Mouse (Mus musculus): ENCODE results near the gene Polr1c. TPM values are rescaled to one million over a fixed set of nuclear protein-coding genes. Genes with fewer than 3 reads are reported as not detected.

Gene Polr1c
- polyA plus RNA-seq, 1 experiment from 2014 or later, result 56.1 TPM

- no peak for ATAC-seq (replicated peaks; ENCODE audit: insufficient number of reproducible peaks, low FRiP score, low TSS enrichment)
- Histone ChIP-seq H3K9ac (ENCODE audit: low read depth, low read length) (no peak overlapping the region), H3K4me1 (ENCODE audit: control insufficient read depth, insufficient read depth, low read length) (no peaks in the 10 kb centered on the region; the same call in 1 of the 2 replicates), H3K36me3 (ENCODE audit: control insufficient read depth, insufficient read depth, low read length) (peaks cover 56% of the 10 kb centered on the region), H3K9me3 (replicated peaks; ENCODE audit: control insufficient read depth, low read length) (no peaks in the 10 kb centered on the region), H3K27ac (ENCODE audit: low read depth, low read length) (no peak overlapping the region), H3K27me3 (ENCODE audit: control insufficient read depth, insufficient read depth, low read length) (peaks cover 14% of the 10 kb centered on the region), H3K4me3 (ENCODE audit: low read depth, low read length) (no peak overlapping the region), H3K4me2 (no peak overlapping the region)
- WGBS (ENCODE audit: insufficient replicate concordance), result 80% methylated on average over 17 of the region's 17 CpGs
Measured at GRCm38 (mm10) chr17:46259675-46260074, 11.8 kb upstream of the Polr1c start.

- WGBS (ENCODE audit: insufficient replicate concordance), result 71% methylated on average over 30 of the region's 30 CpGs
- Histone ChIP-seq H3K36me3 (ENCODE audit: control insufficient read depth, insufficient read depth, low read length) (peaks cover 47% of the 10 kb centered on the region), H3K4me2 (no peak overlapping the region), H3K27me3 (ENCODE audit: control insufficient read depth, insufficient read depth, low read length) (peaks cover 22% of the 10 kb centered on the region), H3K27ac (ENCODE audit: low read depth, low read length) (peak overlapping the region; percentile 31; the same call in 1 of the 2 replicates), H3K9me3 (replicated peaks; ENCODE audit: control insufficient read depth, low read length) (no peaks in the 10 kb centered on the region), H3K4me1 (ENCODE audit: control insufficient read depth, insufficient read depth, low read length) (peaks cover 5% of the 10 kb centered on the region; the same call in 1 of the 2 replicates), H3K9ac (ENCODE audit: low read depth, low read length) (no peak overlapping the region), H3K4me3 (ENCODE audit: low read depth, low read length) (no peak overlapping the region)
- no peak for ATAC-seq (replicated peaks; ENCODE audit: insufficient number of reproducible peaks, low FRiP score, low TSS enrichment)
Measured at GRCm38 (mm10) chr17:46258279-46259053, 10.6 kb upstream of the Polr1c start.

GRCm38 (mm10) chr17:46255147-46255546 is 7.3 kb upstream of the Polr1c start:
- Histone ChIP-seq H3K4me2 (no peak overlapping the region), H3K4me1 (ENCODE audit: control insufficient read depth, insufficient read depth, low read length) (peaks cover 5% of the 10 kb centered on the region; the same call in 1 of the 2 replicates), H3K4me3 (ENCODE audit: low read depth, low read length) (peak overlapping the region; percentile 71; the same call in 1 of the 2 replicates), H3K36me3 (ENCODE audit: control insufficient read depth, insufficient read depth, low read length) (peaks cover 41% of the 10 kb centered on the region), H3K9me3 (replicated peaks; ENCODE audit: control insufficient read depth, low read length) (no peaks in the 10 kb centered on the region), H3K9ac (ENCODE audit: low read depth, low read length) (no peak overlapping the region), H3K27me3 (ENCODE audit: control insufficient read depth, insufficient read depth, low read length) (peaks cover 22% of the 10 kb centered on the region), H3K27ac (ENCODE audit: low read depth, low read length) (no peak overlapping the region)
- ATAC-seq (replicated peaks; ENCODE audit: insufficient number of reproducible peaks, low FRiP score, low TSS enrichment), result no peak
- 30% methylated on average over 6 of the region's 6 CpGs for WGBS (ENCODE audit: insufficient replicate concordance)

- Histone ChIP-seq H3K4me2 (peak overlapping the region; percentile 100), H3K27ac (ENCODE audit: low read depth, low read length) (no peak overlapping the region), H3K4me3 (ENCODE audit: low read depth, low read length) (peak overlapping the region; percentile 71), H3K4me1 (ENCODE audit: control insufficient read depth, insufficient read depth, low read length) (peaks cover 5% of the 10 kb centered on the region; the same call in 1 of the 2 replicates), H3K9ac (ENCODE audit: low read depth, low read length) (peak overlapping the region; percentile 17), H3K9me3 (replicated peaks; ENCODE audit: control insufficient read depth, low read length) (no peaks in the 10 kb centered on the region), H3K27me3 (ENCODE audit: control insufficient read depth, insufficient read depth, low read length) (peaks cover 22% of the 10 kb centered on the region), H3K36me3 (ENCODE audit: control insufficient read depth, insufficient read depth, low read length) (peaks cover 34% of the 10 kb centered on the region)
- ATAC-seq (replicated peaks; ENCODE audit: insufficient number of reproducible peaks, low FRiP score, low TSS enrichment), result no peak
- WGBS (ENCODE audit: insufficient replicate concordance), result under 1% methylated on average over 52 of the region's 54 CpGs
Measured at GRCm38 (mm10) chr17:46254106-46254505, 6.3 kb upstream of the Polr1c start.

GRCm38 (mm10) chr17:46253452-46254084 is 5.7 kb upstream of the Polr1c start, which contains the start of gene Lrrc73:
Lrrc73 (plus strand) TSS chr17:46253531.
- peak; percentile 74 for ATAC-seq (replicated peaks; ENCODE audit: insufficient number of reproducible peaks, low FRiP score, low TSS enrichment)
- H3K27me3 ChIP-seq (ENCODE audit: control insufficient read depth, insufficient read depth, low read length), result peaks cover 22% of the 10 kb centered on the region
- no peak within 1 kb of the TSS for H3K27ac ChIP-seq (ENCODE audit: low read depth, low read length)
- peak within 1 kb of the TSS; percentile 100 for H3K4me2 ChIP-seq
- H3K9me3 ChIP-seq (replicated peaks; ENCODE audit: control insufficient read depth, low read length), result no peaks in the 10 kb centered on the region
- peaks cover 30% of the 10 kb centered on the region for H3K36me3 ChIP-seq (ENCODE audit: control insufficient read depth, insufficient read depth, low read length)
- peaks cover 10% of the 10 kb centered on the region; the same call in 1 of the 2 replicates for H3K4me1 ChIP-seq (ENCODE audit: control insufficient read depth, insufficient read depth, low read length)
- peak within 1 kb of the TSS; percentile 71 for H3K4me3 ChIP-seq (ENCODE audit: low read depth, low read length)
- 2% methylated on average over 48 of the region's 48 CpGs for WGBS (ENCODE audit: insufficient replicate concordance)
- peak within 1 kb of the TSS; percentile 17 for H3K9ac ChIP-seq (ENCODE audit: low read depth, low read length)

GRCm38 (mm10) chr17:46252571-46253451 is 5.0 kb upstream of the Polr1c start:
- Histone ChIP-seq H3K9ac (ENCODE audit: low read depth, low read length) (no peak overlapping the region), H3K36me3 (ENCODE audit: control insufficient read depth, insufficient read depth, low read length) (peaks cover 22% of the 10 kb centered on the region), H3K4me3 (ENCODE audit: low read depth, low read length) (no peak overlapping the region), H3K27me3 (ENCODE audit: control insufficient read depth, insufficient read depth, low read length) (peaks cover 22% of the 10 kb centered on the region), H3K9me3 (replicated peaks; ENCODE audit: control insufficient read depth, low read length) (no peaks in the 10 kb centered on the region), H3K27ac (ENCODE audit: low read depth, low read length) (no peak overlapping the region), H3K4me1 (ENCODE audit: control insufficient read depth, insufficient read depth, low read length) (peaks cover 11% of the 10 kb centered on the region; the same call in 1 of the 2 replicates), H3K4me2 (peak overlapping the region; percentile 100)
- WGBS (ENCODE audit: insufficient replicate concordance), result 51% methylated on average over 14 of the region's 14 CpGs
- no peak for ATAC-seq (replicated peaks; ENCODE audit: insufficient number of reproducible peaks, low FRiP score, low TSS enrichment)

GRCm38 (mm10) chr17:46251174-46251573 is 3.3 kb upstream of the Polr1c start:
- WGBS (ENCODE audit: insufficient replicate concordance), result 80% methylated on average over 7 of the region's 7 CpGs
- Histone ChIP-seq H3K4me3 (ENCODE audit: low read depth, low read length) (no peak overlapping the region), H3K36me3 (ENCODE audit: control insufficient read depth, insufficient read depth, low read length) (peaks cover 16% of the 10 kb centered on the region), H3K27ac (ENCODE audit: low read depth, low read length) (no peak overlapping the region), H3K9ac (ENCODE audit: low read depth, low read length) (no peak overlapping the region), H3K4me1 (ENCODE audit: control insufficient read depth, insufficient read depth, low read length) (peaks cover 19% of the 10 kb centered on the region), H3K27me3 (ENCODE audit: control insufficient read depth, insufficient read depth, low read length) (peaks cover 20% of the 10 kb centered on the region), H3K4me2 (no peak overlapping the region), H3K9me3 (replicated peaks; ENCODE audit: control insufficient read depth, low read length) (no peaks in the 10 kb centered on the region)
- ATAC-seq (replicated peaks; ENCODE audit: insufficient number of reproducible peaks, low FRiP score, low TSS enrichment), result no peak

GRCm38 (mm10) chr17:46248189-46248522 is 302 bp upstream of the Polr1c start:
- Histone ChIP-seq H3K9me3 (replicated peaks; ENCODE audit: control insufficient read depth, low read length) (no peaks in the 10 kb centered on the region), H3K4me2 (peak overlapping the region; percentile 73), H3K27ac (ENCODE audit: low read depth, low read length) (peak overlapping the region; percentile 12; the same call in 1 of the 2 replicates), H3K4me3 (ENCODE audit: low read depth, low read length) (peak overlapping the region; percentile 76), H3K27me3 (ENCODE audit: control insufficient read depth, insufficient read depth, low read length) (no peaks in the 10 kb centered on the region), H3K36me3 (ENCODE audit: control insufficient read depth, insufficient read depth, low read length) (peaks cover 33% of the 10 kb centered on the region), H3K4me1 (ENCODE audit: control insufficient read depth, insufficient read depth, low read length) (peaks cover 14% of the 10 kb centered on the region), H3K9ac (ENCODE audit: low read depth, low read length) (peak overlapping the region; percentile 84)
- under 1% methylated on average over 37 of the region's 37 CpGs for WGBS (ENCODE audit: insufficient replicate concordance)
- ATAC-seq (replicated peaks; ENCODE audit: insufficient number of reproducible peaks, low FRiP score, low TSS enrichment), result peak; percentile 15; the same call in 1 of the 2 replicates
